Mouse (Mus musculus): ENCODE data around the gene Fezf1. TPM values are rescaled to one million over a fixed set of nuclear protein-coding genes. Genes with fewer than 3 reads are reported as not detected.

The Fezf1 gene
- polyA plus RNA-seq, 1 experiment from 2014 or later, result not detected

GRCm38 (mm10) chr6:23245545-23246011, 2.6 kb downstream of the Fezf1 start:
- DNase-seq (ENCODE audit: low spot score), result peak; percentile 65
- WGBS, result under 1% methylated on average over 22 of the region's 23 CpGs
- no peaks in the 10 kb centered on the region for H3K9me3 ChIP-seq (ENCODE audit: control insufficient read depth, low read length)
- H3K27ac ChIP-seq (replicated peaks; ENCODE audit: low read depth, low read length), result no peak overlapping the region
- H3K36me3 ChIP-seq (ENCODE audit: control insufficient read depth, insufficient read depth, low read length), result no peaks in the 10 kb centered on the region
- H3K27me3 ChIP-seq (ENCODE audit: control insufficient read depth, insufficient read depth, low read length), result peaks cover 74% of the 10 kb centered on the region
- no peak for ATAC-seq (ENCODE audit: insufficient number of reproducible peaks, low FRiP score, low TSS enrichment, low read depth)
- H3K4me3 ChIP-seq (ENCODE audit: low read depth, low read length), result no peak overlapping the region
- H3K4me1 ChIP-seq (ENCODE audit: control insufficient read depth, insufficient read depth, low read length), result peaks cover 7% of the 10 kb centered on the region; the same call in 1 of the 2 replicates
- H3K4me2 ChIP-seq (ENCODE audit: low read depth, severe bottlenecking), result no peak overlapping the region
- no peak overlapping the region for H3K9ac ChIP-seq (ENCODE audit: low read length)

DNA sequence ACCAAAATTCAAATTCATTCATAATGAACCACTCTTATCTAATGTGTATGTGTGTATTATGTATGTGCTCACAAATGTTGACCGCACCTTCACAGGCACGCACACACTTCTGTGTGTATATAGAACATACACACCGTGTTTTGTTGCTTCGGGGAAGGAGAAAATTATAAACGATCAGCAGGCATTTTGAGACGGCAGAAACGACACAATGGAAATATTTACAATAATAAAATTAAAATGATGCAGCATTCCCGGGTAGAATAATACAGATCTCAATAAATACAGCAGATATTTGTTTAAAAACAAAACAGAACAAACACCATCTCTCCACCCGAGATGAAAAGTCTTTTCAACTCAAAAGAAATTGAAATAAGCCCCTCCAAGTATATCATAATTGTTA, 3.0 kb downstream of the Fezf1 start:
- no peaks in the 10 kb centered on the region for H3K9me3 ChIP-seq (ENCODE audit: control insufficient read depth, low read length)
- H3K9ac ChIP-seq (ENCODE audit: low read length), result no peak overlapping the region
- 15% methylated on average over 9 of the region's 9 CpGs for WGBS
- H3K36me3 ChIP-seq (ENCODE audit: control insufficient read depth, insufficient read depth, low read length), result no peaks in the 10 kb centered on the region
- peaks cover 7% of the 10 kb centered on the region; the same call in 1 of the 2 replicates for H3K4me1 ChIP-seq (ENCODE audit: control insufficient read depth, insufficient read depth, low read length)
- ATAC-seq (ENCODE audit: insufficient number of reproducible peaks, low FRiP score, low TSS enrichment, low read depth) (no peak), DNase-seq (ENCODE audit: low spot score) (no peak)
- no peak overlapping the region for H3K4me3 ChIP-seq (ENCODE audit: low read depth, low read length)
- H3K27me3 ChIP-seq (ENCODE audit: control insufficient read depth, insufficient read depth, low read length), result peaks cover 69% of the 10 kb centered on the region
- no peak overlapping the region for H3K27ac ChIP-seq (replicated peaks; ENCODE audit: low read depth, low read length)
- H3K4me2 ChIP-seq (ENCODE audit: low read depth, severe bottlenecking), result no peak overlapping the region

DNA sequence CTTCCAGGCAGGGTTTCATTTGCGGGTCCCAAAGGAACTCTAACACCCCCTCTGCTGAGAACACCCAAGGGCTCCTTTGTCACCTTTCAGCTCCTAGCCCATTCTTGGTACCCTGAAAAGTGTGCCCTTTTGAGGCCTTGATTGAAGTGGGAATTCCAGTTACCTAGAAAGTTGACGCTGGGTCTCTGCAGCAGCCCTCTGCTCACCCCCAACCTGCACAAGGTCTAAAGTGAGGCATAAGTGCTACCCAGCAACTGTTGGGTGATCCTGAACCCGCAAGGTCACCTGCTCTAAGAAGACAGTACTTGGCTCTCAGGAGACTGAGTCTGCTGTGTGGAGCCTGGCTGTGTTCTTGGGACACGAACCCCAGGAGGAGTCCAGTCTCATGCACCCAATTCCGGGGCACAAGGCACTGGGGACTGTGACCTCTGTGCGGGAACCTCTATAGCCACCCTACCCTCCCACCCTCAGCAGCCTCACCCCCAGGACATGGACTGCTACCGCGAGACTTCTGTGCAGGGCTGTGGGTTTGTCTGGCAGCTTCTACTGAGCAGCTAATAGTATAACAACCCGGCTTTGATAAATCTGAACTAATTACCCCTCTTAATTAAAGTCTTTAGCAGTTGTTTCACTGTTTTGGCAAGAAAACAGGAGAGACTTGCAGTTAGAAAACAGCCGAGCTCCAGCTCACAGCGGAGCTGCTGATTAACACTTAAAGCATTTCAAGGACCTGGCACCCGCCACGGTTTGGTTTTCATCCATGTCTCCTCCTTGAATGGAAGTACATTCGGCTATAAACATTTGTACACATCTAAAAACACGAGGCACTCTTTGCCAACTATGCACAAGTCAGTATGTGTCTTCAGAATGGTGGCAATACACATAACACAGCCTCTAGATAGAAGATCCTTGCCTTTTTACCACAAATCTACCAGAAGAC, 4.1 kb downstream of the Fezf1 start:
- peaks cover 7% of the 10 kb centered on the region; the same call in 1 of the 2 replicates for H3K4me1 ChIP-seq (ENCODE audit: control insufficient read depth, insufficient read depth, low read length)
- WGBS, result 1% methylated on average over 15 of the region's 15 CpGs
- no peak overlapping the region for H3K27ac ChIP-seq (replicated peaks; ENCODE audit: low read depth, low read length)
- no peak overlapping the region for H3K4me3 ChIP-seq (ENCODE audit: low read depth, low read length)
- H3K36me3 ChIP-seq (ENCODE audit: control insufficient read depth, insufficient read depth, low read length), result no peaks in the 10 kb centered on the region
- H3K27me3 ChIP-seq (ENCODE audit: control insufficient read depth, insufficient read depth, low read length), result peaks cover 60% of the 10 kb centered on the region
- ATAC-seq (ENCODE audit: insufficient number of reproducible peaks, low FRiP score, low TSS enrichment, low read depth) (peak; percentile 45; the same call in 1 of the 2 replicates), DNase-seq (ENCODE audit: low spot score) (peak; percentile 49)
- H3K9me3 ChIP-seq (ENCODE audit: control insufficient read depth, low read length), result no peaks in the 10 kb centered on the region
- H3K4me2 ChIP-seq (ENCODE audit: low read depth, severe bottlenecking), result no peak overlapping the region
- no peak overlapping the region for H3K9ac ChIP-seq (ENCODE audit: low read length)

- Histone ChIP-seq H3K9me3 (ENCODE audit: control insufficient read depth, low read length) (no peaks in the 10 kb centered on the region), H3K27ac (replicated peaks; ENCODE audit: low read depth, low read length) (no peak overlapping the region), H3K4me2 (ENCODE audit: low read depth, severe bottlenecking) (no peak overlapping the region), H3K4me3 (ENCODE audit: low read depth, low read length) (no peak overlapping the region), H3K9ac (ENCODE audit: low read length) (no peak overlapping the region), H3K36me3 (ENCODE audit: control insufficient read depth, insufficient read depth, low read length) (no peaks in the 10 kb centered on the region), H3K4me1 (ENCODE audit: control insufficient read depth, insufficient read depth, low read length) (no peaks in the 10 kb centered on the region), H3K27me3 (ENCODE audit: control insufficient read depth, insufficient read depth, low read length) (no peaks in the 10 kb centered on the region)
- DNase-seq (ENCODE audit: low spot score) (no peak), ATAC-seq (ENCODE audit: insufficient number of reproducible peaks, low FRiP score, low TSS enrichment, low read depth) (no peak)
- 68% methylated on average over 3 of the region's 3 CpGs for WGBS
Observed at GRCm38 (mm10) chr6:23211499-23211898, 36.7 kb downstream of the Fezf1 start.

GRCm38 (mm10) chr6:23207791-23208190, 40.4 kb downstream of the Fezf1 start:
- Histone ChIP-seq H3K9me3 (ENCODE audit: control insufficient read depth, low read length) (no peaks in the 10 kb centered on the region), H3K4me1 (ENCODE audit: control insufficient read depth, insufficient read depth, low read length) (no peaks in the 10 kb centered on the region), H3K9ac (ENCODE audit: low read length) (no peak overlapping the region), H3K27ac (replicated peaks; ENCODE audit: low read depth, low read length) (no peak overlapping the region), H3K36me3 (ENCODE audit: control insufficient read depth, insufficient read depth, low read length) (no peaks in the 10 kb centered on the region), H3K4me2 (ENCODE audit: low read depth, severe bottlenecking) (no peak overlapping the region), H3K27me3 (ENCODE audit: control insufficient read depth, insufficient read depth, low read length) (no peaks in the 10 kb centered on the region), H3K4me3 (ENCODE audit: low read depth, low read length) (no peak overlapping the region)
- ATAC-seq (ENCODE audit: insufficient number of reproducible peaks, low FRiP score, low TSS enrichment, low read depth) (no peak), DNase-seq (ENCODE audit: low spot score) (no peak)
- WGBS, result 56% methylated on average over 4 of the region's 4 CpGs

- H3K27me3 ChIP-seq (ENCODE audit: control insufficient read depth, insufficient read depth, low read length), result no peaks in the 10 kb centered on the region
- H3K9me3 ChIP-seq (ENCODE audit: control insufficient read depth, low read length), result no peaks in the 10 kb centered on the region
- H3K4me3 ChIP-seq (ENCODE audit: low read depth, low read length), result no peak overlapping the region
- H3K4me2 ChIP-seq (ENCODE audit: low read depth, severe bottlenecking), result no peak overlapping the region
- no peaks in the 10 kb centered on the region for H3K4me1 ChIP-seq (ENCODE audit: control insufficient read depth, insufficient read depth, low read length)
- WGBS, result 91% methylated on average over 11 of the region's 11 CpGs
- no peak overlapping the region for H3K27ac ChIP-seq (replicated peaks; ENCODE audit: low read depth, low read length)
- no peak overlapping the region for H3K9ac ChIP-seq (ENCODE audit: low read length)
- no peaks in the 10 kb centered on the region for H3K36me3 ChIP-seq (ENCODE audit: control insufficient read depth, insufficient read depth, low read length)
- ATAC-seq (ENCODE audit: insufficient number of reproducible peaks, low FRiP score, low TSS enrichment, low read depth) (no peak), DNase-seq (ENCODE audit: low spot score) (no peak)
Observed at GRCm38 (mm10) chr6:23202630-23203029, 45.5 kb downstream of the Fezf1 start.

Other genes starting within 250 kb of the Fezf1 start
- gene Aass, start 115.4 kb downstream of the Fezf1 start, polyA plus RNA-seq (2014; fragmentation: Nextera tagmentation; extraction: Ambion mirVana), result 8.4 and 9.8 TPM in 2 replicates